Mouse (Mus musculus): ENCODE data around the gene Rab34. TPM values are rescaled to one million over a fixed set of nuclear protein-coding genes. Genes with fewer than 3 reads are reported as not detected.

Rab34 gene
- polyA plus RNA-seq, 1 experiment from 2014 or later, result 164 TPM

DNA sequence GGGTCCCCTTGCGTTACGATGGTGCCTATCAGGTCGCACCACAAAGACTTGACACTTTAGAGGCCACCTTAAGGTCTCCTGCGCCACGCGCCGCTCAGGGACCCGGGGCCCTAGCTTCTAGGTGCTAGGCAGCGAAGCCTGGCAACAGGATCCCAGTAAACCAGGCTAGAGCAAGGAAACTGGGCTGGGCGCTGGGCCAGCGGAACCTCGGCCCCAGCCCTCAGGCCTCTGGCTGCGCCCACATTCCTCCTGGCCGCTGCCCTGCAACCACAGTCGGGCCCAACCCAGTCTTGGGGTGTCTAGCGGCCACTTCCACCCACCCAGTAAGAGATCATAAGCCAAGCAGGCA lies 22.5 kb upstream of the Rab34 start:
- peak overlapping the region; percentile 100 for H3K27ac ChIP-seq
- WGBS, result 3% methylated on average over 16 of the region's 16 CpGs
- H3K4me1 ChIP-seq, result peaks cover 28% of the 10 kb centered on the region
- H3K36me3 ChIP-seq, result peaks cover 22% of the 10 kb centered on the region
- peak overlapping the region; percentile 99 for H3K4me3 ChIP-seq
- peak overlapping the region; percentile 76 for H3K4me2 ChIP-seq (replicated peaks)
- peak overlapping the region; percentile 99; the same call in 1 of the 2 replicates for H3K9ac ChIP-seq
- H3K27me3 ChIP-seq, result no peaks in the 10 kb centered on the region
- no peaks in the 10 kb centered on the region for H3K9me3 ChIP-seq
- ATAC-seq (ENCODE audit: insufficient number of reproducible peaks, insufficient read depth, low FRiP score, low TSS enrichment), result 0 out of 2 replicates have a peak, but pooled peaks have one; percentile 5

- H3K27ac ChIP-seq, result peak overlapping the region; percentile 100
- peaks cover 20% of the 10 kb centered on the region for H3K36me3 ChIP-seq
- peak overlapping the region; percentile 99 for H3K4me3 ChIP-seq
- no peaks in the 10 kb centered on the region for H3K27me3 ChIP-seq
- H3K9ac ChIP-seq, result no peak overlapping the region
- H3K9me3 ChIP-seq, result no peaks in the 10 kb centered on the region
- ATAC-seq (ENCODE audit: insufficient number of reproducible peaks, insufficient read depth, low FRiP score, low TSS enrichment), result no peak
- H3K4me2 ChIP-seq (replicated peaks), result peak overlapping the region; percentile 76
- WGBS, result 33% methylated on average over 4 of the region's 4 CpGs
- peaks cover 28% of the 10 kb centered on the region for H3K4me1 ChIP-seq
Observed at GRCm38 (mm10) chr11:78166161-78166560, 22.1 kb upstream of the Rab34 start.

DNA sequence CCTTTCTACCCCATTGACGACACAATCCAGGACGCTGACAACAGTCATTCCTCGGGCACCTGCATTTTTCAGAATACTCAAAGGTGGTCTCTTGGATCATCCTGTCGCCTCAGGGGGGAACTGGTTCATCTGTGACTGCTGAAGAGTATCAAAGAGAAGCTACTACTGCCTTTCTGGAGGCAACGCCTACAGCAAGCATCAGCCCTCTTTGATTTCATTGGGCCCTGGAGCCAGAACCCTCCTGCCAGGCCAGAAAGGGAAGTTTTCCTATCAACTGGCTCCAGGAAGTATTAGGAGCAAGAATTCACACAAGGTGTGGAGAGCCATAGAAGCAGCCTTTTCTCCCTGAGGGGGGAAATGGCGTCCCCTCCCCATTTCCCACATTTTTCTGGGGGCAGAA lies 21.6 kb upstream of the Rab34 start:
- no peak overlapping the region for H3K27ac ChIP-seq
- no peaks in the 10 kb centered on the region for H3K9me3 ChIP-seq
- H3K36me3 ChIP-seq, result peaks cover 17% of the 10 kb centered on the region
- no peaks in the 10 kb centered on the region for H3K27me3 ChIP-seq
- no peak overlapping the region for H3K4me3 ChIP-seq
- WGBS, result 57% methylated on average over 6 of the region's 6 CpGs
- H3K9ac ChIP-seq, result no peak overlapping the region
- H3K4me1 ChIP-seq, result peaks cover 28% of the 10 kb centered on the region
- no peak overlapping the region for H3K4me2 ChIP-seq (replicated peaks)
- ATAC-seq (ENCODE audit: insufficient number of reproducible peaks, insufficient read depth, low FRiP score, low TSS enrichment), result no peak

DNA sequence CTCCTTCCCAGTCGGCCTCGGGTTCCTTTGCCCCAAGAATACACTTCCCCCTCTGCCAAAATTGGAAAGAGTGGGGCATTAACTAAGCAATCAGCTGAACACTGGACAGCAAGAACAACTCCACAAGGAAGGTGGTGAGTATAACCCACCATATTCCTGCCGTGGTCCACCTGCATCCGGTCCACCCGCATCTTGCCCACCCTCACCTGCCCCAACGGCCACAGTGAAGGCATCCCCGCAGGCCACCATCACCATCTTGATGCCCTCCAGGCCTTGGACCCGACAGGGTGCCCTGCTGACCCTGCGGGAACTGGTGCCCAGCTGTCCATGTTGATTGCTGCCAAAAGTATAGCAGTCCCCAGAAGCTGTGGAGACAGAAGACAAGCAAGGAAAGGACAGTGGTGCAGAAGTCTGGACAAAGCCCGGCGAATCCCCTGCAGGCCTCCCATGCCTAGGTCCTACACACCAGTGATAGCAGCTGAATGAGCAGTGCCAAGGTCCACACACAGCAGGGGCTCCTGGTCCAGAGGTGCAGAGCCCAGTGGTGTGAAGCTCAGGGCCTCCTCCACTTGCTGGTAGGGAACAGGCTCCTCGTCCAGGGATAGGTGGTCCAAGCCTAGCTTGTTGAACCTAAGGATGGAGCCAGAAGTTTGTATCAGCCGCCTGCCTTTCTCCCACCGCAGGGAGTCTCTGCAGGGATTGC lies 20.8 kb upstream of the Rab34 start:
- 80% methylated on average over 14 of the region's 14 CpGs for WGBS

GRCm38 (mm10) chr11:78168541-78169468 lies 19.4 kb upstream of the Rab34 start:
- H3K4me3 ChIP-seq, result no peak overlapping the region
- H3K9me3 ChIP-seq, result no peaks in the 10 kb centered on the region
- no peaks in the 10 kb centered on the region for H3K27me3 ChIP-seq
- no peak overlapping the region for H3K9ac ChIP-seq
- H3K36me3 ChIP-seq, result peaks cover 14% of the 10 kb centered on the region
- peaks cover 11% of the 10 kb centered on the region for H3K4me1 ChIP-seq
- WGBS, result 49% methylated on average over 19 of the region's 19 CpGs
- H3K4me2 ChIP-seq (replicated peaks), result no peak overlapping the region
- H3K27ac ChIP-seq, result no peak overlapping the region
- no peak for ATAC-seq (ENCODE audit: insufficient number of reproducible peaks, insufficient read depth, low FRiP score, low TSS enrichment)

More for the DNA sequence above, 20.8 kb upstream of the Rab34 start:
- Histone ChIP-seq H3K4me1 (peaks cover 23% of the 10 kb centered on the region), H3K27ac (no peak overlapping the region), H3K4me2 (replicated peaks) (no peak overlapping the region), H3K9ac (no peak overlapping the region; the same call in 1 of the 2 replicates), H3K4me3 (no peak overlapping the region), H3K27me3 (no peaks in the 10 kb centered on the region), H3K9me3 (no peaks in the 10 kb centered on the region), H3K36me3 (peaks cover 17% of the 10 kb centered on the region)
- ATAC-seq (ENCODE audit: insufficient number of reproducible peaks, insufficient read depth, low FRiP score, low TSS enrichment), result no peak

- no peak overlapping the region for H3K9ac ChIP-seq
- no peak overlapping the region for H3K27ac ChIP-seq
- H3K9me3 ChIP-seq, result no peaks in the 10 kb centered on the region
- H3K4me3 ChIP-seq, result no peak overlapping the region
- WGBS, result 89% methylated on average over 15 of the region's 15 CpGs
- ATAC-seq (ENCODE audit: insufficient number of reproducible peaks, insufficient read depth, low FRiP score, low TSS enrichment), result no peak
- H3K4me2 ChIP-seq (replicated peaks), result no peak overlapping the region
- H3K4me1 ChIP-seq, result peaks cover 11% of the 10 kb centered on the region
- no peaks in the 10 kb centered on the region for H3K27me3 ChIP-seq
- H3K36me3 ChIP-seq, result peaks cover 14% of the 10 kb centered on the region
Observed at GRCm38 (mm10) chr11:78170306-78170705, 17.9 kb upstream of the Rab34 start.

DNA sequence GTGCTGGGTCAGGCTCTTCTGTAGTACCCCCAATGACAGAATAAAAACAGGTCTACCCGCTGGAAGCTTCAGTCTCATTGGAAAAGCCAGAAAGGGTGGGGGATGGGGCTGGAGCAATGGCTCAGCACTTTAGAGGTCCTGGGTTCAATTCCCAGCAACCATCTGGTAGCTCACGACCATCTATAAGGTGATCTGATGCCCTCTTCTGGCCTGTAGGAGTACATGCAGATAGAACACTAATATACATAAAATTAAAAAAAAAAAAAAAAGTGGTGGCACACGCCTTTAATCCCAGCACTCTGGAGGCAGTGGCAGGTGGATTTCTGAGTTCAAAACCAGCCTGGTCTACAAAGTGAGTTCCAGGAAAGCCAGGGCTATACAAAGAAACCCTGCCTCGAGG lies 16.9 kb upstream of the Rab34 start:
- Histone ChIP-seq H3K9me3 (no peaks in the 10 kb centered on the region), H3K27me3 (no peaks in the 10 kb centered on the region), H3K4me1 (peaks cover 4% of the 10 kb centered on the region; the same call in 1 of the 2 replicates), H3K9ac (no peak overlapping the region), H3K4me2 (replicated peaks) (no peak overlapping the region), H3K27ac (no peak overlapping the region), H3K4me3 (no peak overlapping the region), H3K36me3 (peaks cover 14% of the 10 kb centered on the region)
- no peak for ATAC-seq (ENCODE audit: insufficient number of reproducible peaks, insufficient read depth, low FRiP score, low TSS enrichment)
- WGBS, result 73% methylated on average over 4 of the region's 4 CpGs

DNA sequence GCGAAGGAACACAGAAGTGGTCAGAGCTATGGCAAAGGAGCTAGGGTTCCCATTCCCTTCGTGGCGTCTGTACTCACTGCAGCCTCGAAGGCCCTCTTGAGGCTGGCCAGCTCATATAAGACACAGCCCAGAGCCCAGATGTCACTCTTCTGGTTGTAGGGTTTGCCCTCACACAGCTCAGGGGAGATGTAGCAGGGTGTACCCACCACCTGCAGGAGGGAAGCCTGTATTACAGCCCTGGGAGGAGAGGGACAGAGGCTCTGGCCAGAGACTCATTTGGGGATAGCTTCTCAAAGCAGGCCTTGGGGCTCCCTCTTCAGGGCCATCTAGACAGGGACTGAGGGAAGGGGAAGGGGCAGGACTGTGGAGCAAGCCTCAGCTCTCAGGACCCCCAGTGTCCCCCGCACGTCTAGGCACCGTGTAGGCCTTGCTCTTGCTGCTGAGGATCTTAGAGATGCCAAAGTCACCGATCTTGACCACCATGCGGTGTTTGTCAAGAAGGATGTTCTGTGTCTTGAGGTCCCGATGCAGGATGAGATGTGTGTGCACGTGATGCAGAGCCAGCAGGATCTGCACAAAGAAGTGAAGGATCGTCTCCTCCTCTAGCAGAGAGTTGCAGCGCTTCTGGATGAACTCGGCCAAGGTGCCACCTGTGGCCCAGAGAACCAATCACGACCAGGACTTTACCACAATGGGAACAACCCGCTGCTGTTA lies 16.0 kb upstream of the Rab34 start:
- Histone ChIP-seq H3K9ac (no peak overlapping the region), H3K4me1 (peaks cover 1% of the 10 kb centered on the region), H3K27ac (no peak overlapping the region), H3K36me3 (peaks cover 14% of the 10 kb centered on the region), H3K4me3 (no peak overlapping the region), H3K4me2 (replicated peaks) (no peak overlapping the region), H3K9me3 (no peaks in the 10 kb centered on the region), H3K27me3 (no peaks in the 10 kb centered on the region)
- 80% methylated on average over 16 of the region's 16 CpGs for WGBS
- ATAC-seq (ENCODE audit: insufficient number of reproducible peaks, insufficient read depth, low FRiP score, low TSS enrichment), result no peak

DNA sequence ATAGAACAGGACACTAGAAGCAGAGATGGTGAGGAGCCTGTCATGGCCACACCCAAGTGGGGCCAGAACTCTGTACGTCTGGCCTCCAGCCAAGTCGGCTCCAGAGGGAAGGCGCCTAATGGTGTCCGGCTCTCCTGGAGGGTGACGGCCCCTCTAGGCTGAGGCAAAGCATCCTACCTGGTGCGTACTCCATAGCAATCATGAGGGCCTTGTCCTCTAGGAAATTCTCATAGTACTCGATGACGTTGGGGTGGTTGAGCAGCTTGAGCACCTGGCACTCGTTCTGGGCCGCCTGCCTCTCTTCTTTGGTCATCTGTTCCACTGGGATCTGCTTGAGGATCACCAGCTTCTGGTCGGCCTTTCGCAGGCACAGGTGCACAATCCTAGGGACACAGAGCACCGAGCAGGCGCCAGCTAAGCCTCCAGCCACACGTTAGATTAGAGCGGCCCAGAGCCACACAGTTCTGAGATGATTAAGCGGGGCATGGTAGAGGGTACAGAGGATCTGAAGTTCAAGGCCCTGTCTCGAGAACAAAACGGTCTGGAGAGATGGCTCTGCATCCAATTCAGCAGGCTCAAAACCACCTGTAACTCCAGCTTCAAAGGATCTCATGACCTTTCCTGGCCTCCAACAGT lies 15.4 kb upstream of the Rab34 start:
- no peak for ATAC-seq (ENCODE audit: insufficient number of reproducible peaks, insufficient read depth, low FRiP score, low TSS enrichment)
- peaks cover 6% of the 10 kb centered on the region for H3K4me1 ChIP-seq

GRCm38 (mm10) chr11:78174506-78174905 lies 13.7 kb upstream of the Rab34 start:
- Histone ChIP-seq H3K4me1 (peaks cover 14% of the 10 kb centered on the region), H3K9me3 (no peaks in the 10 kb centered on the region), H3K36me3 (peaks cover 14% of the 10 kb centered on the region), H3K4me2 (replicated peaks) (no peak overlapping the region), H3K4me3 (no peak overlapping the region), H3K27ac (no peak overlapping the region), H3K27me3 (no peaks in the 10 kb centered on the region), H3K9ac (no peak overlapping the region)
- no peak for ATAC-seq (ENCODE audit: insufficient number of reproducible peaks, insufficient read depth, low FRiP score, low TSS enrichment)
- 86% methylated on average over 3 of the region's 3 CpGs for WGBS

More for the DNA sequence above, 15.4 kb upstream of the Rab34 start:
- peaks cover 14% of the 10 kb centered on the region for H3K36me3 ChIP-seq
- H3K27ac ChIP-seq, result no peak overlapping the region
- no peaks in the 10 kb centered on the region for H3K9me3 ChIP-seq
- no peaks in the 10 kb centered on the region for H3K27me3 ChIP-seq
- no peak overlapping the region for H3K4me2 ChIP-seq (replicated peaks)
- H3K9ac ChIP-seq, result peak overlapping the region; percentile 27; the same call in 1 of the 2 replicates
- 85% methylated on average over 19 of the region's 19 CpGs for WGBS
- no peak overlapping the region for H3K4me3 ChIP-seq

GRCm38 (mm10) chr11:78175771-78176401 lies 12.3 kb upstream of the Rab34 start:
- Histone ChIP-seq H3K9me3 (no peaks in the 10 kb centered on the region), H3K9ac (peak overlapping the region; percentile 70), H3K4me3 (peak overlapping the region; percentile 49), H3K27me3 (no peaks in the 10 kb centered on the region), H3K27ac (peak overlapping the region; percentile 85), H3K36me3 (peaks cover 28% of the 10 kb centered on the region), H3K4me1 (peaks cover 27% of the 10 kb centered on the region), H3K4me2 (replicated peaks) (peak overlapping the region; percentile 88)
- no peak for ATAC-seq (ENCODE audit: insufficient number of reproducible peaks, insufficient read depth, low FRiP score, low TSS enrichment)
- WGBS, result 3% methylated on average over 9 of the region's 10 CpGs

All from embryonic facial prominence, embryonic 12.5 days (tissue).